Mouse (Mus musculus): ENCODE results near the gene Grn.
"Not testable (repeated sequence)": the region's sequence is repeated elsewhere in the genome, so short reads cannot be mapped to it uniquely, and the experiment has no call there.

Gene Grn

GRCm38 (mm10) chr11:102430121-102431017 lies at the start of gene Grn:
Gene Grn (plus strand): TSS chr11:102430315.
- peak; percentile 94 to 96 for DNase-seq

GRCm38 (mm10) chr11:102381341-102382100 lies 48.6 kb upstream of the Grn start:
- DNase-seq = no peak

- no peak for DNase-seq
Measured at GRCm38 (mm10) chr11:102382794-102383193, 47.3 kb upstream of the Grn start.

- no peak for DNase-seq
Measured at GRCm38 (mm10) chr11:102383365-102384136, 46.6 kb upstream of the Grn start.

GRCm38 (mm10) chr11:102384418-102384817 lies 45.7 kb upstream of the Grn start:
- no peak for DNase-seq

GRCm38 (mm10) chr11:102385075-102385474 lies 45.0 kb upstream of the Grn start:
- no peak for DNase-seq

GRCm38 (mm10) chr11:102386121-102386520 lies 44.0 kb upstream of the Grn start:
- no peak for DNase-seq

- not testable (repeated sequence) for DNase-seq
Measured at GRCm38 (mm10) chr11:102389436-102389835, 40.7 kb upstream of the Grn start.

- no peak for DNase-seq
Measured at GRCm38 (mm10) chr11:102392441-102393237, 37.5 kb upstream of the Grn start.

GRCm38 (mm10) chr11:102393238-102393634 lies 36.9 kb upstream of the Grn start, which contains the start of gene Rundc3a:
Gene Rundc3a (plus strand): TSS chr11:102393403.
- DNase-seq = peak; percentile 58 to 72

GRCm38 (mm10) chr11:102393719-102394420 lies 36.2 kb upstream of the Grn start:
- DNase-seq = no peak

- no peak for DNase-seq
Measured at GRCm38 (mm10) chr11:102394421-102395124, 35.5 kb upstream of the Grn start.

- no peak for DNase-seq
Measured at GRCm38 (mm10) chr11:102395250-102395649, 34.9 kb upstream of the Grn start.

- DNase-seq = no peak
Measured at GRCm38 (mm10) chr11:102396263-102396662, 33.9 kb upstream of the Grn start.

- DNase-seq = no peak
Measured at GRCm38 (mm10) chr11:102396671-102397141, 33.4 kb upstream of the Grn start.

- peak in 1 of 2 experiments; percentile 30 for DNase-seq
Measured at GRCm38 (mm10) chr11:102398007-102398825, 31.9 kb upstream of the Grn start.

GRCm38 (mm10) chr11:102399107-102399506 lies 31.0 kb upstream of the Grn start:
- DNase-seq = no peak

- no peak for DNase-seq
Measured at GRCm38 (mm10) chr11:102399610-102400072, 30.5 kb upstream of the Grn start.

GRCm38 (mm10) chr11:102400513-102401084 lies 29.5 kb upstream of the Grn start:
- no peak for DNase-seq
